Mouse (Mus musculus): ENCODE measurements around the gene Sema5a.

DNA sequence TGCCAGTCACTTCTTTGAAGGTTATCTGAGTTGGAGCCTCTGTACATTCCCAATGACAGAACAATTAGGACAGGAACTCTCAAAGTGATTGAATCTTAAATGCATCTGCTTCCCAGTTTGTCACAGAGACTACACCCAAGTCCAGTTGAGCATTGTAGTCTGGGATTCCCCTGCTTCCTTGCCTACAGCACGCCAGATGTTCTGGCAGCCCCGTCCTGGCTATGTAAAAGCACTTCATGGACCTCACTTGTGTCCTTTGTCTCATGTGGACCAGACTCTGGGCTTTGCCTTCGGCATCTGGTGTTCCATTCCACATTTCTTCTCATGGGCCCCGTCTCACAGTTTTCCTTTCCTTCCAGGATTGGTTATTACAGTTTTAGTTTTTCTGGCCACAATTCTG, 334.7 kb downstream of the Sema5a start:
- TF ChIP-seq EP300 (IDR thresholded peaks at IDR 0.05; ENCODE audit: low read length) (no peak), CTCF (conservative IDR thresholded peaks at IDR 0.05 in 1 of 2, IDR thresholded peaks at IDR 0.05 in 1 of 2; ENCODE audit: low read depth in 2 of 2, low read length in 2 of 2) (no peak)

All from CH12.LX (cell line).